Mouse (Mus musculus): ENCODE results near the gene Fam217b. TPM values are rescaled to one million over a fixed set of nuclear protein-coding genes. Genes with fewer than 3 reads are reported as not detected.

Gene Fam217b
- polyA plus RNA-seq, 1 experiment from 2014 or later = 5.3 TPM

GRCm38 (mm10) chr2:178415150-178415448 lies 775 bp downstream of the Fam217b start:
- DNase-seq (ENCODE audit: low spot score) (no peak), ATAC-seq (ENCODE audit: insufficient number of reproducible peaks, low FRiP score, low TSS enrichment, low read depth) (peak; percentile 36)
- Histone ChIP-seq H3K36me3 (ENCODE audit: control insufficient read depth, insufficient read depth, low read length) (no peaks in the 10 kb centered on the region), H3K9me3 (ENCODE audit: control insufficient read depth, low read length) (no peaks in the 10 kb centered on the region), H3K4me1 (ENCODE audit: control insufficient read depth, insufficient read depth, low read length) (peaks cover 9% of the 10 kb centered on the region), H3K27ac (replicated peaks; ENCODE audit: low read depth, low read length) (no peak overlapping the region), H3K9ac (ENCODE audit: low read length) (no peak overlapping the region), H3K4me3 (ENCODE audit: low read depth, low read length) (peak overlapping the region; percentile 61), H3K27me3 (ENCODE audit: control insufficient read depth, insufficient read depth, low read length) (peaks cover 9% of the 10 kb centered on the region), H3K4me2 (ENCODE audit: low read depth, severe bottlenecking) (peak overlapping the region; percentile 99)
- WGBS = 40% methylated on average over 3 of the region's 3 CpGs

- ATAC-seq (ENCODE audit: insufficient number of reproducible peaks, low FRiP score, low TSS enrichment, low read depth) (no peak), DNase-seq (ENCODE audit: low spot score) (peak; percentile 20)
- H3K4me3 ChIP-seq (ENCODE audit: low read depth, low read length) = no peak overlapping the region
- peaks cover 9% of the 10 kb centered on the region for H3K27me3 ChIP-seq (ENCODE audit: control insufficient read depth, insufficient read depth, low read length)
- no peak overlapping the region for H3K9ac ChIP-seq (ENCODE audit: low read length)
- peaks cover 14% of the 10 kb centered on the region for H3K4me1 ChIP-seq (ENCODE audit: control insufficient read depth, insufficient read depth, low read length)
- H3K4me2 ChIP-seq (ENCODE audit: low read depth, severe bottlenecking) = no peak overlapping the region
- H3K9me3 ChIP-seq (ENCODE audit: control insufficient read depth, low read length) = no peaks in the 10 kb centered on the region
- 77% methylated on average over 13 of the region's 13 CpGs for WGBS
- H3K36me3 ChIP-seq (ENCODE audit: control insufficient read depth, insufficient read depth, low read length) = no peaks in the 10 kb centered on the region
- no peak overlapping the region for H3K27ac ChIP-seq (replicated peaks; ENCODE audit: low read depth, low read length)
Observed at GRCm38 (mm10) chr2:178416427-178416826, 2.1 kb downstream of the Fam217b start.

- H3K4me2 ChIP-seq (ENCODE audit: low read depth, severe bottlenecking) = no peak overlapping the region
- no peak for ATAC-seq (ENCODE audit: insufficient number of reproducible peaks, low FRiP score, low TSS enrichment, low read depth)
- H3K36me3 ChIP-seq (ENCODE audit: control insufficient read depth, insufficient read depth, low read length) = no peaks in the 10 kb centered on the region
- H3K9me3 ChIP-seq (ENCODE audit: control insufficient read depth, low read length) = no peaks in the 10 kb centered on the region
- no peak overlapping the region for H3K27ac ChIP-seq (replicated peaks; ENCODE audit: low read depth, low read length)
- H3K4me3 ChIP-seq (ENCODE audit: low read depth, low read length) = no peak overlapping the region
- H3K27me3 ChIP-seq (ENCODE audit: control insufficient read depth, insufficient read depth, low read length) = peaks cover 9% of the 10 kb centered on the region
- no peak overlapping the region for H3K9ac ChIP-seq (ENCODE audit: low read length)
- peaks cover 17% of the 10 kb centered on the region for H3K4me1 ChIP-seq (ENCODE audit: control insufficient read depth, insufficient read depth, low read length)
- WGBS = 57% methylated on average over 4 of the region's 4 CpGs
- DNase-seq (ENCODE audit: low spot score) = peak; percentile 11
Observed at GRCm38 (mm10) chr2:178416970-178417369, 2.6 kb downstream of the Fam217b start.

DNA sequence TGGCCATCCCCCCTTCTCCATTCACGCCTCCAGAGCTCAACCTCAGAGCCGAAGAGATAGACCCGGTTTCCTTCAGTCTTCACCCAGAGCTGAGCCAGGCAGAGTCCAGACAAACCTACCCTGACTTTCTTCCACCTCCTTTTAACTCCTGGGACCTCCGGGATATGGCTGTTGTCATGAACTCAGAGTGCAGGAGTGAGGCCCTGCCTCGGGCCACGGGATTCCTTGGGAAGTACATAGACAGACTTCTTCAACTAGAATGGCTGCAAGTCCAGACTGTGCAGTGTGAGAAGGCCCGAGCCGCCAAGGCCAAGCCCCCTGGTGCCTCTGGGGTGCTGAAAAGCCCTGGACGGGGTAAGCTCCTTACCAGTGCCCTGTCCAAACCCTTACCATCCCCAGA lies 6.3 kb downstream of the Fam217b start:
- H3K36me3 ChIP-seq (ENCODE audit: control insufficient read depth, insufficient read depth, low read length) = no peaks in the 10 kb centered on the region
- H3K4me2 ChIP-seq (ENCODE audit: low read depth, severe bottlenecking) = no peak overlapping the region
- peaks cover 15% of the 10 kb centered on the region for H3K4me1 ChIP-seq (ENCODE audit: control insufficient read depth, insufficient read depth, low read length)
- DNase-seq (ENCODE audit: low spot score) (peak; percentile 20), ATAC-seq (ENCODE audit: insufficient number of reproducible peaks, low FRiP score, low TSS enrichment, low read depth) (no peak)
- 80% methylated on average over 9 of the region's 9 CpGs for WGBS
- H3K4me3 ChIP-seq (ENCODE audit: low read depth, low read length) = no peak overlapping the region
- H3K9ac ChIP-seq (ENCODE audit: low read length) = no peak overlapping the region
- H3K27me3 ChIP-seq (ENCODE audit: control insufficient read depth, insufficient read depth, low read length) = no peaks in the 10 kb centered on the region
- H3K27ac ChIP-seq (replicated peaks; ENCODE audit: low read depth, low read length) = 0 out of 2 replicates have a peak overlapping the region, but pooled peaks have one; percentile 6
- H3K9me3 ChIP-seq (ENCODE audit: control insufficient read depth, low read length) = no peaks in the 10 kb centered on the region

DNA sequence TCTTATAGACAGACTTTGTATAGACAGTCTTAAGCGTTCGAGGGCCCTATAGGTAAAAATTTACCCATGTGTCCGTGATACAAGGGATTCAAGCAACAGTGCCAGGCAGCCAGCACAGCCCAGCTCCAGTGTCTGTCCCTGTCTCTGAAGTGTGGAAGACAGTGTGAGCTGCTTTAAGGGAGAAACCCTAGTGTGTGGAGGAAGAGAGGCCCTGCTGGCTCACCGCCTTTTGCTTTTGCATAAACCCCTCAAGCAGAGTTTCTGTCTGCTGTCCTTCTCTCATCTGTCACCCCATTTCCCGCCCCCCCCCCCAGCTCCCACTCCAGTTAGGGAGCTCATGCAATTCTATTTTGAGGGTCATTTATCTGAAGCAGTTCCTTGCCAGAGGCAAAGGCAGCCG lies 7.3 kb downstream of the Fam217b start:
- no peaks in the 10 kb centered on the region for H3K27me3 ChIP-seq (ENCODE audit: control insufficient read depth, insufficient read depth, low read length)
- peak; percentile 41 for DNase-seq (ENCODE audit: low spot score)
- H3K4me2 ChIP-seq (ENCODE audit: low read depth, severe bottlenecking) = no peak overlapping the region
- peaks cover 15% of the 10 kb centered on the region for H3K4me1 ChIP-seq (ENCODE audit: control insufficient read depth, insufficient read depth, low read length)
- H3K9ac ChIP-seq (ENCODE audit: low read length) = no peak overlapping the region
- H3K27ac ChIP-seq (replicated peaks; ENCODE audit: low read depth, low read length) = peak overlapping the region; percentile 89
- ATAC-seq (ENCODE audit: insufficient number of reproducible peaks, low FRiP score, low TSS enrichment, low read depth) = no peak
- no peak overlapping the region for H3K4me3 ChIP-seq (ENCODE audit: low read depth, low read length)
- H3K9me3 ChIP-seq (ENCODE audit: control insufficient read depth, low read length) = no peaks in the 10 kb centered on the region
- no peaks in the 10 kb centered on the region for H3K36me3 ChIP-seq (ENCODE audit: control insufficient read depth, insufficient read depth, low read length)
- 28% methylated on average over 6 of the region's 6 CpGs for WGBS

- ATAC-seq (ENCODE audit: insufficient number of reproducible peaks, low FRiP score, low TSS enrichment, low read depth) (peak; percentile 71), DNase-seq (ENCODE audit: low spot score) (peak; percentile 55)
- H3K36me3 ChIP-seq (ENCODE audit: control insufficient read depth, insufficient read depth, low read length) = no peaks in the 10 kb centered on the region
- H3K4me1 ChIP-seq (ENCODE audit: control insufficient read depth, insufficient read depth, low read length) = peaks cover 15% of the 10 kb centered on the region
- no peaks in the 10 kb centered on the region for H3K9me3 ChIP-seq (ENCODE audit: control insufficient read depth, low read length)
- no peak overlapping the region for H3K4me2 ChIP-seq (ENCODE audit: low read depth, severe bottlenecking)
- 14% methylated on average over 2 of the region's 3 CpGs for WGBS
- H3K27ac ChIP-seq (replicated peaks; ENCODE audit: low read depth, low read length) = peak overlapping the region; percentile 89
- H3K4me3 ChIP-seq (ENCODE audit: low read depth, low read length) = no peak overlapping the region
- no peaks in the 10 kb centered on the region for H3K27me3 ChIP-seq (ENCODE audit: control insufficient read depth, insufficient read depth, low read length)
- no peak overlapping the region for H3K9ac ChIP-seq (ENCODE audit: low read length)
Observed at GRCm38 (mm10) chr2:178422186-178422585, 7.9 kb downstream of the Fam217b start.

GRCm38 (mm10) chr2:178423223-178423622 lies 8.9 kb downstream of the Fam217b start:
- 78% methylated on average over 5 of the region's 5 CpGs for WGBS
- Histone ChIP-seq H3K4me1 (ENCODE audit: control insufficient read depth, insufficient read depth, low read length) (peaks cover 15% of the 10 kb centered on the region), H3K9me3 (ENCODE audit: control insufficient read depth, low read length) (no peaks in the 10 kb centered on the region), H3K27me3 (ENCODE audit: control insufficient read depth, insufficient read depth, low read length) (no peaks in the 10 kb centered on the region), H3K36me3 (ENCODE audit: control insufficient read depth, insufficient read depth, low read length) (no peaks in the 10 kb centered on the region), H3K4me2 (ENCODE audit: low read depth, severe bottlenecking) (no peak overlapping the region), H3K4me3 (ENCODE audit: low read depth, low read length) (no peak overlapping the region), H3K9ac (ENCODE audit: low read length) (no peak overlapping the region), H3K27ac (replicated peaks; ENCODE audit: low read depth, low read length) (0 out of 2 replicates have a peak overlapping the region, but pooled peaks have one; percentile 89)
- ATAC-seq (ENCODE audit: insufficient number of reproducible peaks, low FRiP score, low TSS enrichment, low read depth) (no peak), DNase-seq (ENCODE audit: low spot score) (peak; percentile 28)

GRCm38 (mm10) chr2:178426229-178426628 lies 11.9 kb downstream of the Fam217b start:
- 48% methylated on average over 4 of the region's 4 CpGs for WGBS
- ATAC-seq (ENCODE audit: insufficient number of reproducible peaks, low FRiP score, low TSS enrichment, low read depth) (no peak), DNase-seq (ENCODE audit: low spot score) (peak; percentile 47)
- Histone ChIP-seq H3K27ac (replicated peaks; ENCODE audit: low read depth, low read length) (no peak overlapping the region), H3K4me2 (ENCODE audit: low read depth, severe bottlenecking) (no peak overlapping the region), H3K9me3 (ENCODE audit: control insufficient read depth, low read length) (no peaks in the 10 kb centered on the region), H3K9ac (ENCODE audit: low read length) (no peak overlapping the region), H3K4me1 (ENCODE audit: control insufficient read depth, insufficient read depth, low read length) (peaks cover 11% of the 10 kb centered on the region), H3K27me3 (ENCODE audit: control insufficient read depth, insufficient read depth, low read length) (no peaks in the 10 kb centered on the region), H3K36me3 (ENCODE audit: control insufficient read depth, insufficient read depth, low read length) (no peaks in the 10 kb centered on the region), H3K4me3 (ENCODE audit: low read depth, low read length) (no peak overlapping the region)

- no peaks in the 10 kb centered on the region for H3K27me3 ChIP-seq (ENCODE audit: control insufficient read depth, insufficient read depth, low read length)
- peaks cover 6% of the 10 kb centered on the region for H3K4me1 ChIP-seq (ENCODE audit: control insufficient read depth, insufficient read depth, low read length)
- H3K9me3 ChIP-seq (ENCODE audit: control insufficient read depth, low read length) = no peaks in the 10 kb centered on the region
- H3K4me3 ChIP-seq (ENCODE audit: low read depth, low read length) = no peak overlapping the region
- H3K4me2 ChIP-seq (ENCODE audit: low read depth, severe bottlenecking) = no peak overlapping the region
- H3K36me3 ChIP-seq (ENCODE audit: control insufficient read depth, insufficient read depth, low read length) = no peaks in the 10 kb centered on the region
- 92% methylated on average over 5 of the region's 5 CpGs for WGBS
- DNase-seq (ENCODE audit: low spot score) (no peak), ATAC-seq (ENCODE audit: insufficient number of reproducible peaks, low FRiP score, low TSS enrichment, low read depth) (no peak)
- no peak overlapping the region for H3K9ac ChIP-seq (ENCODE audit: low read length)
- H3K27ac ChIP-seq (replicated peaks; ENCODE audit: low read depth, low read length) = no peak overlapping the region
Observed at GRCm38 (mm10) chr2:178427181-178427580, 12.9 kb downstream of the Fam217b start.

All from limb, embryonic 11.5 days (tissue).